Mouse (Mus musculus): ENCODE results near the gene Ccnb1ip1.
A peak's percentile ranks its signal among the peaks of the same experiment; 100 is the strongest.
"Not testable (repeated sequence)": the region's sequence is repeated elsewhere in the genome, so short reads cannot be mapped to it uniquely, and the experiment has no call there.

The Ccnb1ip1 gene

DNA sequence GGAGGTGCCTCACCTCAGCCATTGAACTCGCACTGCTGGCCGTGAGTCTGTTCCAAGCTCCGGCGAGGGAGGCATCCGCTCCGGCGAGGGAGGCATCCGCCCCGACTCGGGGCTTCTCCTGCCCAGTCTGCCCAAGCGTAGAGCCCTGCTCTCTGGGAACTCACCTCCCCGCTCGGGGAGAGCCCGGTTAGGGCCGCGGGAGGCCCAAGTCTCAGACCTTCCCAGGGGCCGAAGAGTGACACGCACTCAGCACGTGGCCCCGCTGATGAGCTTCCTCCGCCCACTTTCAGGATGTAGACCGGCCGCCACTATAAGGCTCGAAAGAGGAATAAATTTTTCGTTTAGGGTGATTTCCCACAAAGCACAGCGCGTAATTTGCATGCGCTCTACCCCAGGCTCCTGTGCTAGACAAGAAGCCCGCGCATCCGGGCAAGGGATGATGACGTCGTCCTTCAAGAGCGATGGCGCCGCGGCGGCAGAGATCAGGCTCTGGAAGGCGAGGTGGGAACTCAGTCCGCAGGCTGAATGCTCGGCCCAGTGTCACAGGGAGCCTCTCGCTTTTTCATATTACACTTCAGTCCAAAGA lies at the start of gene Ccnb1ip1, which contains the start of gene Parp2:
TSS of gene Ccnb1ip1 (minus strand) at position 246 of the 586 bp plus-strand sequence.
TSS of gene Parp2 (plus strand) at position 355 of the 586 bp plus-strand sequence.
- peak; percentile 97 to 98 for DNase-seq

DNA sequence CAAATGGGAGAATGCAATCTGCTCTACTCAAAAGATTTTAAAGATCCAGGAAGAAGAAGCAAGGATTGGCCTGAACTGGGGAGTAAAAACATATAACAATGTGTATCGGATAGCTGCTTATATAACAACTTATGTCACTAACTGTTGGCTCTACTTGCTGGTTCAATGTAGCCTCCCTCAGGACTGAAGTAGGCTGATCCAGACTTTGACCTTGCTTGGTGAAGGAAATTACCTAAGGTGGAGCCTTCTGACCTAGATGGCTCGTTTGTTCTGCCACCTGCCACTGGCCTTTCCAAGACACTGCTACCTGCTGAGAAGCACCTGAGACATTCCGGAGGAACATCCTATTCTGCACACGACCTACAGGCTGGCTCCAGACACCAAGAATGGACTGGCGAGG lies 48.3 kb upstream of the Ccnb1ip1 start:
- peak in 1 of 2 experiments; percentile 16 for DNase-seq

DNA sequence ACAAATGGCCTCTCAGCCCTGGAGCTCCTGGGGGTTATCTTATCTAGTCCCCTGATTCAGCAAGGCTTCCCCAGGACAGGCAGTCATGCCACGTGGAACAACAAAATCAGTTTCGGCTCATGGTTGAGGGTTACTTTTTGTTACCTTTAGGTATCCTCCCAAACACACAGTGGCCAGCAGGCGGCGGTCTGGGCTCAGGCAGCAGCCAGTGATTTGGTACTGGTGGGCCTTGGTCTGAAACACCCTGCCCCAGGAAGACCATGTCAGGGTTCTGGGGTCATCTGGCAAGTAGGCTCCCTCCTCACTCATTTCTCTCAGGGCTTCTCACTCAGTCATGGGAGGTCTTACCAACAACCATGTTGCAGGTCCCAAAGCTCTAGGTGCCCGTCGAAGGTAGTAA lies 29.7 kb upstream of the Ccnb1ip1 start:
- DNase-seq, result no peak

DNA sequence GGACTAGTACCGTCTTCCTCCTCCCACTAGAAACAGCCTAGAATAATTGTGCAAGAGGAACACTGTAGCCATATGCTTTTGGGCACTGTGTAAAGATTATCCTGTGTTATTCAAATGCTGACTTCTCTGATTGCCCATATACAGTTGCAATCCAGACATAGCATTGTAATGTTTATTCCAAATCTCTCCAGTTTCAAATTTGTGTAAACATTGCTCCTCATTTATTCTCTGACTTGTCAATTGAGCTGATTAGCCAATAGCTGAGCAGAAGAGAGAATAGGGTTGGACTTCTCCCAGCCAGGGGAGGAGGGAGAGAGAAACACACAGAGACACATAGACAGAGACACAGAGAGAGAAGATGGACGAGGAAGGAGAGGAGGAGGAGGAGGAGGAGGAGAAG lies 26.9 kb upstream of the Ccnb1ip1 start:
- no peak for DNase-seq

DNA sequence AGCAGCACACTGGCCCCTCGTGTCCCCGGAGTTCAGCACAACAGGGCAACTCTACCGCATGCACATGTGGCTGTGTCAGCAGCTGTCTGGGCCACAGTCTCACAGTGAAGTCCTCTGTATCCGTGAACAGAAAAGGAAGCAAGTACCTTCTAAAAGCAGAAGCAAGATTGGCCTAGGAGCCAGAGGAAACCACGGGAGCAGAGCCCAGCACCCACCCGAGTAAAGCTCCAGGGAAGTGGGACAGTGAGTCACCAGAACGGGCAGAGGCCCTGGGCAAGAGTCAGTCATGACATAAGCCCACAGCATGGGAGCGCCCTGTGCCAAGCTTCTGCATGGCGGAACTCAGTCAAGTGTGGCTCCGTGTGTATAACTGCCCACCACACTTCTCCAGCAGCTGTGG lies 26.4 kb upstream of the Ccnb1ip1 start:
- no peak for DNase-seq

DNA sequence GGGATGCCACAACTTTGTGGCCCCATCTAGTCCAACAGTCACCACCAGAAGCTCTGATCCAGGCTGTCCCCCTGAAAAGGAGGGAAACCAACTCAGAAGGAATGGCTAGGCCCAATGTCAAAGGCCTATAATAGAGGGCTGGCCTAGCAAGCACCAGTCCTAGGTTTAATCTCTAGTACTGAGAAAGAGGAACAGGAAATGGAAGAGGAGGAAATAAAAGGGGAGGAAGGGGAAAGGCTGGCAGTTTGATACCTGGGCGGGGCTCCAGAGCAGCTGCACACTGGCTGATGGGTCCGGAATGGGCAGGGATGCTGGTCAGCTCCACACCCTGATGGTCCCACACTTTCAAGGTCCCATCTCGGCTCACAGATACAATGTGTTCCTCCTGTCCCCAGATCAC lies 22.3 kb upstream of the Ccnb1ip1 start:
- no peak for DNase-seq

DNA sequence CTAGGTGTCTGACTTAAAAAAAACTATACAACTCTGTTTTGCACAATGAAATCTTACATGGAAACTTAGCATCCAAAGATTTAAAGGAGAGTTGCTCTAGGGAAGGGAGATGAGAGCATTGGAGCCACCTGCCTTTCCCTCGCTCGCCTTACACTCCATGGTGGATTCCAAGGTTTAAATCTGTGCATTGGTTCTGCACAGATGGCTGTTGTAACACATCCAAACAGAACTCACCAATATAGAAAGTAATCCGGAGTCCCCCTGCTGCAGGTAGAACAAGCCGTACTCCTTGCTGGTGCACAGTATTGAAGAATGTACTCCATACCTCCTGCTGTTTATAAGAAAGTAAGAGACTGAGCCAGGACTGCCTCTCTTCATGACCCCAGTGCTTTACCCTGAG lies 19.0 kb upstream of the Ccnb1ip1 start:
- DNase-seq, result no peak

DNA sequence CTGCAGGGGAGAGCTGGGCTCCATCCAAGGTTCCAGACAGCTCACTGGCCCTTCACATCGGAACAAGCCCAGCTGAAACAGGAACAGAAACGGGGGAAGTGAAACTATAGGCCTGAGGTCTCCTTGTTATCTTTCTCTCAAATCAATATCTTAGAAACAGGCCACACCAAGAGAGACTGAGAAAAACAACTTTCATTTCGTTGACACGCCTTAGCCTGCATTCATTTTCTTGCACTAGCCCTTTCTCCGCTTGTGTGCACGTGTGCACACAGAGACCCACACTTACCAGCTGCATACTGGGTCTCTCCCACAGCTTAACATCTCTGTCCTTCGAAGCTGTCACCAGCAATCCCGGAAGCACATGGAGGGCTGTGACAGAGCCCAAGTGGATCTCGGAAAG lies 16.7 kb upstream of the Ccnb1ip1 start:
- no peak for DNase-seq

DNA sequence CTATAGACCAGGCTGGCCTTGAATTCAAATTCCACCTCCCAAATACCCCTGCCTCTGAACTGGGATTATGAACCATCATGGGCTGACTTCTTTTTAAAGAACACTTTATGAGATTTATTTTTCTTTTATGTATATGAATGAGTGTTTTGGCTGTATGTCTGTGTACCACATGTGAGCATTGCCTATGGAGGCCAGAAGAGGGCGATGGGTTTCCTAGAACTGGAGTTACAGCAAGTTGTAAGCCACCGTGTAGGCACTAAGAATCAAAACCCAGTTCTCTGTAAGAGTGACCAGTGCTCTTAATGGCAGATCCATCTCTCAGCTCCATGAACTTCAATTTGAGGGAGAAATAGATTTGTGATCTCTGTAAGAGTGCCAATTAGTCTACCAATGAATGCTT lies 15.7 kb upstream of the Ccnb1ip1 start:
- no peak for DNase-seq

DNA sequence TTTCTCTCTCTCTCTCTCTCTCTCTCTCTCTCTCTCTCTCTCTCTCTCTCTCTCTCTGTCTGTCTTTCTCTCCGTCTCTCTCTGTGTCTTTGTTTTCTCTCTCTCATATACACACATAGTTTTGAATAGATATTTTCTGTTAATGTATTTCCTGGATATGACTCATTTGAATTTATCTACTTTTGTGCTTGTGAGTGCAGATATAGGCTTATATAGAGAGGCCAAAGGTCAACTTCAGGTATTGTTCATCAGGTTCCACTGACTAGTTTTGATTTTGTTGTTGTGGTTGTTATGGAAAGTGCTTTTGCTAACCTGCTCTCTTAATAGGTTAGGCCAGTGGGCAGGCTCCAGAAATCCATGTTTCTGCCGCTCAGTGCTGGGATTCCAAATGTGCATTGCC lies 5.5 kb upstream of the Ccnb1ip1 start:
- no peak for DNase-seq

DNA sequence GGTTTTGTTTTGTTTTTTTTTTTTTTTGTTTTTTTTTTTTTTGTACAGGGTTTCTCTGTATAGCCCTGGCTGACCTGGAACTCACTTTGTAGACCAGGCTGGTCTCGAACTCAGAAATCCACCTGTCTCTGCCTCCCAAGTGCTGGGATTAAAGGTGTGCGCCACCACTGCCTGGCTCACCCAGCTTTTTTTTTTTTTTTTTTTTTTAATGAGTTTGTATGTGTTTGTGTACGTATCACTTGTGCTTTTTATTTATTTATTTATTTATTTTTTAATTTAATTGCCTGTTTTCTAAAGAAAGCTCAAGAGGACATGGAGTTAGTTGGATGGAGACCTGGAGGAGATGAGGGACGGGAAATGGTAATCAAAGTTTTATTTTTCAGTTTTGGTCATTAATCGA lies 1.1 kb downstream of the Ccnb1ip1 start:
- DNase-seq, result not testable (repeated sequence)

DNA sequence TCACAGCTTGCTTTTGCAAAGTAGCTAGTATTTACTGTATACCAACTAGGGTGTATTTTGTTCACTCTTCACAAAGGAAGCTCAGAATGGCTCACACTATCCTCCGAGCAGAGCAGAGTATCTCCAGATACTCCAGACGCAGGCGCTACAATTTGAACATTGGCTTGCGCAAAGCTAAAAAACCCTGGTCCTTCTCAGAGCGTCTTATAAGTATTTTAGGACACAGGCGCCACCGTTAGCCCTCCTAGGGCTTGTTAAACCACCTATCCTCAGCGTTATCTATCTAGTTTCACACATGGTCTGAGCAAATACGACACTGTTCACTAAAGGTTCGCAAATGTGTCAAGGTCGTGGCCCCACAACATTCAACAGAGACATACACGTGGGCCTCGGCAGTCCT lies 2.8 kb downstream of the Ccnb1ip1 start:
- DNase-seq, result no peak

DNA sequence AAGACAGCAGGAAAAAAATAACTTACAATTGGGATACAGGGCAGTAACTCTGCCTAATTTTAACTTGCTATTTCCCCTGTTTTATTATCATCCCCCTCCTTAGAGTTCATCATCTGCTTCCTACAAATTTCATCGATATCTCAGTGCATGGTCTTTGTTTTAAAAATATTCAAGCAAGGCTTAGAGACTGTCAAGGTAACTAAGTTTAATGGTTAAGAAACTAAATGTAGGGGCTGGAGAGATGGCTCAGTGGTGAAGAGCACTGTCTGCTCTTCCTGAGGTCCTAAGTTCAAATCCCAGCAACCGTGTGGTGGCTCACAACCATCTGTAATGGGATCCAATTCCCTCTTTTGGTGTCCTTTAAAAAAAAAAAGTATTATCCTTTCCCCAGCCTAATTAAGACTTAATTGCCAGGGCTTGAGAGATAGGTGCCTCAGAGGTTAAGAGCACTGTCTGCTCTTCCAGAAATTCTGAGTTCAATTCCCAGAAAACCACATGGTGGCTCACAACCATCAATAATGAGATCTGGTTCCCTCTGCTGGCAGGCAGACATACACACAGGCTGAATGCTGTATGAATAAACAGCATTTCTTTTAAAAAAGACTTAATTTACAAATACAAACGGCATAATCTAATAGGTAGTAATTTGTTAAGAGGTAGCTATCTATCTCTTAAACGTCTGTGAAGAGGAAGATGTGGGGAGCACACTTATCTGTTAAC lies 4.5 kb downstream of the Ccnb1ip1 start:
- peak in 1 of 2 experiments; percentile 6 for DNase-seq

DNA sequence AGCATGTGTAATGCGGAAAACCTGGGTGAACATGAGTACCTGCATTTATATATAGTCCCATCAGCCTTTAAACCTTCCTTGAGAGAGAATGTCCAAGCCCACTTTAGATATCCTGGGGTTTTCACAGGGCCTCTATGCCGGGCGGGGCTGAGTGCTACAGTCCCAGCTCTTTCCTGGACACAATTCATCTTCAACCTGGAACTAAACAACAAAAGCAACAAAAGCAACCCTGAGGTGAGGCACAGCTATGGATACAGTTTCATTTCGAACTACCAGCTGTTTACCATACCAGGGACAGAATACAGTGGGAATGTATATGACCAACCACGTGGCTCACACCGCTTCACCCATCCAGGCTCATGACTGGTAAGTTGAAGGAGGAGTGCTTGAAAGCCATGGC lies 5.1 kb downstream of the Ccnb1ip1 start:
- no peak for DNase-seq

DNA sequence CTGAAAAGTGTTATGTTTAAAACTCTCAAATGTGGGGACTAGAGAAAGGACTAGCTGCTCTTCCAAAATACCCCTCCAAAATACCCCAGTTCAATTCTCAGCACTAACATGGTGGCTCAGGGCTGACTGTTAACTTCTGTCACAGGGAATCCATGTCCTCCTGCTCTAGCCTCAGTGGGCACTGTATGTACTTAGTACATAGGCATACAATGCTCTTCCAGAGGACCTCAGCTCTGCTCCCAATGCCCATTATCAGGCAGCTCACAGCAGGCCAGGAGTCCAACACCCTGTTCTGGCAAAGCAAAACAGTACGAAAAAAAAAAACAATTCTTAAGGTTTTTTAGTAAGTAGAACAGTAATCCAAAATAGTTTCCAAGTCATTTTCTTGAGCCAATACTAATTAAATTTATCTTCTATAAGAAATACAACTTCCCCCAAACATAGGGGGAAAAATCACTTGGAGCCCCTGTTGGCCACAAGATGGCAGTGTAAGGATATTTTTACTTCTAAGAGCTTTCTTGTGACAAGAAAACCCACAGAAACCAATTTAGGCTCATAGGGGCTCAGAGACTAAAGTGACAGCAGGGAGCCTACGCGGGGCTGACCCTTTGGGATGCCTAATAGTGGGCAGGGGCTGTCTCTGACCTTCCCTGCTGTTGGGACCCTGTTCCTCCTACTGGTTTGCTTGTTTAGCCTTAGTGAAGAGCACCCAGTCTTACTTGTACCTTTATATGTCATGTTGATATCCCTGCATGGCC lies 7.9 kb downstream of the Ccnb1ip1 start:
- DNase-seq, result peak in 1 of 2 experiments; percentile 26

DNA sequence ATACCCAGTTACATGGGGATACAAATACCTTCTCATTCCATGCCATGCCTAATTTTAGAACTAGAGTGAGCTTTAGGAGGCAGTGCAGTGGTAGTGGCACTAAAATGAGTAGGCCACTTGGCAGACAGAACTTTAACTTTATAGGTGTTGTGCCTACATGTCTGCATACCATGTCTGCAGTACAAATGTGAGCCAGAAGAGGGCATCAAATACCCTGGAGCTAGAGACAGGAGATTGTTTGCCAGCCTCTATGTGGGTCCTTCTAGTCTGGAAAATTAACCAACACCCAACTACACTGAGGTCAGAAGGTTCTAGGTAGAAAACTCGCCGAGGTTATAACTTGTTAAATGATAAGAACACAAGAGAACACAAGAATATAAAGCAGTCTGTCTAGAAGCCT lies 9.0 kb downstream of the Ccnb1ip1 start:
- DNase-seq, result peak in 1 of 2 experiments; percentile 7

DNA sequence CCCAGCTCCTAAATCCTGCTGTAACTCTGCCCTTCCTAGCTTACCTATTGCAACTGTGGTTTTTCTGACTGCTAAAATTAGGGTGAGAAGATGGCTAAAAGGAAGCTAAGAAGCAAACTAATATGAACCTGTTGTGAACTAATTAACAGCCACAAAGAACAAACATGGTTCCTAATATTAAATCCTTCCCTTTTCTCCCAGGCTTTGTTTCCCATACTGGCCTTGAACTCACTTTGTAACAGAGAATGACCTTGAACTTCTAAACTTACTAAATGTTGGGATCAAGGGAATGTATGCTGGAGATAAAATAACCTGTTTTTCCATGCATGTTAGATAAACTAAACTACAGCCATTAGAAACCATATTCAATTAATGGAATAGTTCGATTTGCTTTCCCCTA lies 11.1 kb downstream of the Ccnb1ip1 start:
- no peak for DNase-seq

DNA sequence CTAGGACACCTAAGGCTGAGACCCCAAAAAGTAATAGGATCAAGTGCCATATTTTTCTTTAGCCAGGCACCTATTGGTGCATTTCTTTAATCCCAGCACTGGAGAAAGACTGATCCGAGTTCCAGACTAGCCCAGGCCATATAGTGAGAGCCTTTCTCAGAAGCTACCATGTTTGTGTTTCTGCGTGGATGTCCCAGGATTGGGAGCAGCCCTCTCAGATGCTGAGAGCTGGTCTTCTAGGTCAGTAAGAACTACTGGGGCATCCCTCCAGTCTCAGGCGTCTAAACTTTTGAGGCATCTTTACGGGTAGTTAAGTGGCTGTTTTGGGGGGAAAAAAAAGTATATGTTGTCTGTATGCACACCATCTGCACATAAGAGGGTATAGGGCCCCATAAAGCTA lies 11.6 kb downstream of the Ccnb1ip1 start:
- no peak for DNase-seq

DNA sequence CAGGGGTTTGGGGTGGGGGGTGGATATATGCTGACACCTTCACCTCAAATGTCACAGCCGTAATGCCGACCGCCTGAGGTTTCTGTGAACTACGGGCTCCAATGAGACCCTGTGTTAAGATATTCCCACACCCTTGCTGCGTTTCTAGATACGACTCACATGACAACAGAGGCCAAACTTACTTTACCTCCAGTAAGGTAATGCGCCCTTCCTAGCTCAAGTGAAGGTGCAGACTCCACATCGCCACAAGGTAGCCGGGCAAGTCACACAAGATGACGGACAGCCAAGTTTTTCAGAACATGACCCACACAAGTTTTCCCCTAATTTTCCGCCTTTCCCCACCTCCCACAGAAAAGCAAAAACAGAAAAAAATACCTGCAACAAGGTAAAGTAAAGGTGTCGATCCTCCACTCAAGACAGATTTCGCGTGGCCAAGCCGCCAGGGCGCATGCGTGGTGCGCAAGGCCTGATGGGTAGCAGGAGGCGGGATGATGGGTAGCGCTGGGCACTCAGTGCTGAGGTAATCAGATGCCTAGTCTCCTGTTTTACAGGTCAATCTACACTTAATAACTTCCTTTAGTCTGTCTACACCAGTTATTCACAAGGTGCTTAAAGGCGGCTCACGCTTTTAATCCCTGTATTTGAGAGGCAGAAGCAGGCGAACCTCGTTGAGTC lies 12.1 kb downstream of the Ccnb1ip1 start:
- no peak for DNase-seq

DNA sequence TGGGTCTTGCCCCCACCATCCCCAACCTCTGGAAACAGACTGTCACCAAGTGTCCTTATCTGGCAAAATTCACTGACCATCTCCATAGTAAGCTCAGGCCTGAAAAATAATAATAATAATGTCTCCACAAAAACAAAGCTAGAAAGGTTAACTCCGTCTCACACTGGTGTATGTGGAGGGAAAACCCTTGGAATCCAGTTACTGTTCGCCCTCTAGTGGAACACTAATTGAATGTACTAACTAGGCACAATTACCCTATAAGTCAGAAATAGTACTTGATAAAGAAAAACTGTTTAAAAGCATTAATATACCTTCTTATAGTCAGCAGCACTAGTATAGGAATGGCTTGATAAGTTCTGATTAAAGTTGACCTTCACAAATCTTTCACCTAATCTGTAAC lies 19.4 kb downstream of the Ccnb1ip1 start:
- DNase-seq, result no peak

DNA sequence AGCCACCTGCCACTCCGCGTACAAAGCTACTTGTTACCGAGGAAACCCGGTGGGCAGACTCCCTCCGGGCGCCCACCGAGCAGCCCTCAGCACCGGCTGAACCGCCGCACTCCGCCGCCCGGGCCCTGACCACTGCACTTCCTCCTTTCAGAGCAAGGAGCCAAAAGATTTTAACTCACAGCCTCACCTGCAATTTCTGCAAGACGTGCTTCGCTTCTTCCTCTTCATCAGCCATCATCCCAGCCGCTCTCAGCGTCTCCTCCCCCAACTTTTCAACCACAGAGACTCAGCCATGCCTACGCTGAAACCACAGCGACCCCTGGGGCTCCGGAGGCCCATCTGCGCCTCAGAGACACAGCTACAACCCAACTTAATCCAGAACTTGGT lies 22.3 kb downstream of the Ccnb1ip1 start, which contains the start of gene Ttc5:
TSS of gene Ttc5 (minus strand) at position 269 of the 387 bp plus-strand sequence.
- peak; percentile 85 to 93 for DNase-seq

DNA sequence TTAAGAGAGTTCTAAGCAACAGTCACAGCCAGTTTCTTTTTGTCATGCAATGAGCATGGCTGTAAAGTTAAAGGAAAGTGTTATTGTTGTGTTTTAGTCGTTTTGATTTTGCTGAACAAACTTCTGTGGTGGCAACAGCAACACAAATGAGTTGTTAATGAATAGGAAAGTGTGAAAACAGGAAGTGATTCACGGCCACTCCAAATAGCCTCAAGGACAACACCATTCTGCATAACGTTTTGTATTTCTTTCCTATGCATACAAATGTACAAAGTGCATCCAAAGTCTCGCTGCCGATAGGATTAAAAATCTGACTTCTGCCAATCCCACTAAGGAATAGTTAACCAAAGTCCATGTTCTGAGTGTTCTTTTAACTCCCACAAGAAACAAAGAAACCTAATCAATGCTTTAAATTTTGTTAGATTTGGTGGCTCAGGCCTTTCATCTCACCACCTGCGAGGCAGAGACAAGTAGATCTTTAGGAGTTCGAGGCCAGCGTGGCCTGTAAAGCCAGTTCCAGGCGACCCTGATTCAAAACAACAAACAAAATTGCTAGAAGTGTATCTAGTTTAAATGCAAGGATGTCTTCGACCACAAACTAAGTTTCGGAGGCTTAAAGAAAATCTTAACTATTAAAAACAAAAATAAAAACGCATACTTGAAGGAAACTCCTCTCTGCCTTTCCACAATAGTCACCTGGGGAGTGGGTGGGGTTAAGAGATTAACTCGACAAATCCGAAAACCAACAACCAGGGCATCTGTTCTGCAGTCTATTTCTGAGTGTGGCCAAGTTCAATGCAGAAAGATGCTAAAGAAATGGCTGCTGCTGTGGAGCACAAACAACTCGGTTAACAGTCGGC lies 22.9 kb downstream of the Ccnb1ip1 start:
- peak in 1 of 2 experiments; percentile 5 for DNase-seq
